Mouse (Mus musculus) bone marrow macrophage, adult 2 months (primary cell): ENCODE results near the gene Olfr427.

Source experiments
- CTCF ChIP-seq: IDR thresholded peaks from 2 replicates; pipeline ENCODE4 v1.5.1; 2012; ENCODE audit warnings: low read depth, mild to moderate bottlenecking, low read length, moderate library complexity
- POLR2A ChIP-seq: IDR thresholded peaks from 2 replicates; pipeline ENCODE4 v1.6.1; 2012; ENCODE audit warnings: mild to moderate bottlenecking, low read depth, low read length, borderline replicate concordance

DNA sequence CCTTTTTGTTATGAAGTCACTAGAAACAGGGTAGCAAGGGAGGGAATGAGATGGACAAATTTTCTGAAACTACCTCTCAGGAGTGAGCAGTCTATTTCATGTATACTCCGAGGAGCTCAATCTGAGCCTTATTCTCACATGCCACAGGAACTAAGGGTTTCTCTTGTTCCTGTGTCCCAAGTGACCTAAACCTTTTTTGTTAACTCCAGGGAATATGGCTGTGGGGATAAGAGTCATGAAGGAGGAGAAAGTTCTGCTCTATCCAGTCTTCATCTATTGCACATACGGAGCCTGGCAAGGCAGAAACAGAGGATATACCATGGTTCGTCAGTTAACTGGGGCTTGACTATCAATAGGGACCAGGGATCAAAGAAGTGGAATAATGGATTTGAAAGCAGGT lies 30.4 kb upstream of the Olfr427 start, which contains the start of gene Olfr430:
- TF ChIP-seq POLR2A (no peak), CTCF (no peak)
